Mouse (Mus musculus): ENCODE results near the gene Lrrc49. TPM values are rescaled to one million over a fixed set of nuclear protein-coding genes. Genes with fewer than 3 reads are reported as not detected.

The Lrrc49 gene
- polyA plus RNA-seq, 1 experiment from 2014 or later, result 9.0 TPM

GRCm38 (mm10) chr9:60648981-60649975 is 38.7 kb downstream of the Lrrc49 start:
- WGBS, result 60% methylated on average over 18 of the region's 18 CpGs
- Histone ChIP-seq H3K9ac (replicated peaks; ENCODE audit: low read depth) (no peak overlapping the region), H3K4me2 (replicated peaks; ENCODE audit: low read depth, low read length) (no peak overlapping the region), H3K4me1 (ENCODE audit: insufficient read depth, low read depth, low read length) (no peaks in the 10 kb centered on the region), H3K27ac (ENCODE audit: low read length) (no peak overlapping the region), H3K36me3 (ENCODE audit: insufficient read depth, low read length) (no peaks in the 10 kb centered on the region), H3K9me3 (ENCODE audit: low read length) (no peaks in the 10 kb centered on the region), H3K4me3 (ENCODE audit: low read depth, low read length) (no peak overlapping the region), H3K27me3 (replicated peaks; ENCODE audit: insufficient read depth, low read length) (no peaks in the 10 kb centered on the region)
- TF ChIP-seq CTCF (IDR thresholded peaks at IDR 0.05) (no peak), EP300 (IDR thresholded peaks at IDR 0.05) (no peak)
- ATAC-seq (no peak), DNase-seq (ENCODE audit: low spot score) (no peak)

GRCm38 (mm10) chr9:60633601-60634000 is 54.4 kb downstream of the Lrrc49 start:
- no peak for TF ChIP-seq EP300 (IDR thresholded peaks at IDR 0.05)
- no peak for TF ChIP-seq CTCF (IDR thresholded peaks at IDR 0.05)

GRCm38 (mm10) chr9:60626311-60626791 is 61.6 kb downstream of the Lrrc49 start:
- Histone ChIP-seq H3K4me2 (replicated peaks; ENCODE audit: low read depth, low read length) (no peak overlapping the region), H3K4me1 (ENCODE audit: insufficient read depth, low read depth, low read length) (no peaks in the 10 kb centered on the region), H3K27me3 (replicated peaks; ENCODE audit: insufficient read depth, low read length) (no peaks in the 10 kb centered on the region), H3K4me3 (ENCODE audit: low read depth, low read length) (no peak overlapping the region), H3K9ac (replicated peaks; ENCODE audit: low read depth) (no peak overlapping the region), H3K36me3 (ENCODE audit: insufficient read depth, low read length) (no peaks in the 10 kb centered on the region), H3K27ac (ENCODE audit: low read length) (no peak overlapping the region), H3K9me3 (ENCODE audit: low read length) (no peaks in the 10 kb centered on the region)
- DNase-seq (ENCODE audit: low spot score) (no peak), ATAC-seq (no peak)
- TF ChIP-seq EP300 (IDR thresholded peaks at IDR 0.05), result no peak
- TF ChIP-seq CTCF (IDR thresholded peaks at IDR 0.05), result no peak
- 60% methylated on average over 7 of the region's 7 CpGs for WGBS

More at GRCm38 (mm10) chr9:60633601-60634000, 54.4 kb downstream of the Lrrc49 start:
- ATAC-seq (no peak), DNase-seq (ENCODE audit: low spot score) (no peak)
- 65% methylated on average over 2 of the region's 2 CpGs for WGBS
- Histone ChIP-seq H3K9me3 (ENCODE audit: low read length) (no peaks in the 10 kb centered on the region), H3K4me3 (ENCODE audit: low read depth, low read length) (no peak overlapping the region), H3K4me2 (replicated peaks; ENCODE audit: low read depth, low read length) (no peak overlapping the region), H3K36me3 (ENCODE audit: insufficient read depth, low read length) (no peaks in the 10 kb centered on the region), H3K27me3 (replicated peaks; ENCODE audit: insufficient read depth, low read length) (no peaks in the 10 kb centered on the region), H3K9ac (replicated peaks; ENCODE audit: low read depth) (no peak overlapping the region), H3K27ac (ENCODE audit: low read length) (no peak overlapping the region), H3K4me1 (ENCODE audit: insufficient read depth, low read depth, low read length) (no peaks in the 10 kb centered on the region)

GRCm38 (mm10) chr9:60625895-60626294 is 62.1 kb downstream of the Lrrc49 start:
- H3K9me3 ChIP-seq (ENCODE audit: low read length), result no peaks in the 10 kb centered on the region
- DNase-seq (ENCODE audit: low spot score) (no peak), ATAC-seq (no peak)
- H3K4me3 ChIP-seq (ENCODE audit: low read depth, low read length), result no peak overlapping the region
- no peak overlapping the region for H3K9ac ChIP-seq (replicated peaks; ENCODE audit: low read depth)
- H3K27me3 ChIP-seq (replicated peaks; ENCODE audit: insufficient read depth, low read length), result no peaks in the 10 kb centered on the region
- WGBS, result 35% methylated on average over 2 of the region's 2 CpGs
- H3K27ac ChIP-seq (ENCODE audit: low read length), result no peak overlapping the region
- H3K4me1 ChIP-seq (ENCODE audit: insufficient read depth, low read depth, low read length), result no peaks in the 10 kb centered on the region
- H3K36me3 ChIP-seq (ENCODE audit: insufficient read depth, low read length), result no peaks in the 10 kb centered on the region
- H3K4me2 ChIP-seq (replicated peaks; ENCODE audit: low read depth, low read length), result no peak overlapping the region
- TF ChIP-seq CTCF (IDR thresholded peaks at IDR 0.05) (no peak), EP300 (IDR thresholded peaks at IDR 0.05) (no peak)

GRCm38 (mm10) chr9:60616946-60617345 is 71.0 kb downstream of the Lrrc49 start:
- peaks cover 5% of the 10 kb centered on the region; the same call in 1 of the 2 replicates for H3K4me1 ChIP-seq (ENCODE audit: insufficient read depth, low read depth, low read length)
- no peak for TF ChIP-seq CTCF (IDR thresholded peaks at IDR 0.05)
- TF ChIP-seq EP300 (IDR thresholded peaks at IDR 0.05), result no peak
- H3K27me3 ChIP-seq (replicated peaks; ENCODE audit: insufficient read depth, low read length), result no peaks in the 10 kb centered on the region
- no peaks in the 10 kb centered on the region for H3K9me3 ChIP-seq (ENCODE audit: low read length)
- no peak overlapping the region for H3K4me3 ChIP-seq (ENCODE audit: low read depth, low read length)
- peak; percentile 61 for DNase-seq (ENCODE audit: low spot score)
- no peak overlapping the region for H3K4me2 ChIP-seq (replicated peaks; ENCODE audit: low read depth, low read length)
- H3K36me3 ChIP-seq (ENCODE audit: insufficient read depth, low read length), result no peaks in the 10 kb centered on the region
- no peak overlapping the region for H3K9ac ChIP-seq (replicated peaks; ENCODE audit: low read depth)
- H3K27ac ChIP-seq (ENCODE audit: low read length), result peak overlapping the region; percentile 44
- WGBS, result 51% methylated on average over 9 of the region's 9 CpGs
- peak; percentile 81 for ATAC-seq

GRCm38 (mm10) chr9:60616359-60616758 is 71.6 kb downstream of the Lrrc49 start:
- TF ChIP-seq EP300 (IDR thresholded peaks at IDR 0.05) (no peak), CTCF (IDR thresholded peaks at IDR 0.05) (no peak)
- no peaks in the 10 kb centered on the region for H3K9me3 ChIP-seq (ENCODE audit: low read length)
- peak overlapping the region; percentile 27 for H3K4me2 ChIP-seq (replicated peaks; ENCODE audit: low read depth, low read length)
- H3K27ac ChIP-seq (ENCODE audit: low read length), result peak overlapping the region; percentile 52; the same call in 1 of the 2 replicates
- 30% methylated on average over 7 of the region's 7 CpGs for WGBS
- H3K9ac ChIP-seq (replicated peaks; ENCODE audit: low read depth), result no peak overlapping the region
- H3K36me3 ChIP-seq (ENCODE audit: insufficient read depth, low read length), result no peaks in the 10 kb centered on the region
- no peaks in the 10 kb centered on the region for H3K27me3 ChIP-seq (replicated peaks; ENCODE audit: insufficient read depth, low read length)
- ATAC-seq, result no peak
- no peak overlapping the region for H3K4me3 ChIP-seq (ENCODE audit: low read depth, low read length)
- DNase-seq (ENCODE audit: low spot score), result no peak
- H3K4me1 ChIP-seq (ENCODE audit: insufficient read depth, low read depth, low read length), result peaks cover 5% of the 10 kb centered on the region; the same call in 1 of the 2 replicates

Measured in lung, postnatal 0 days (tissue).